Mouse (Mus musculus) midbrain, postnatal 0 days (tissue): ENCODE results near the gene Kptn. TPM values are rescaled to one million over a fixed set of nuclear protein-coding genes. Genes with fewer than 3 reads are reported as not detected.

Experiments used
- ATAC-seq: fragments of 200-750 bp; cut with Nextera tagmentation; 2 replicates; pipeline ENCODE4 v1.8.0; 2017; ENCODE audit warnings: moderate number of reproducible peaks, mild to moderate bottlenecking, moderate TSS enrichment, moderate library complexity; ENCODE audit not compliant: low FRiP score
- DNase-seq: peaks from one replicate; pipeline ENCODE4 v3.0.0-alpha.2; 2015; ENCODE audit warnings: low spot score
- H3K27ac ChIP-seq: fragments of 300-500 bp; sonication (generic); 2 replicates; pipeline ENCODE4 v1.5.1; 2014; ENCODE audit warnings: low read depth, mild to moderate bottlenecking, low read length, mixed read lengths
- H3K27me3 ChIP-seq: fragments of 300-500 bp; sonication (generic); 2 replicates; pipeline ENCODE4 v1.6.1; 2014; ENCODE audit warnings: low read length, control low read depth, mixed read lengths; ENCODE audit not compliant: insufficient read depth
- H3K36me3 ChIP-seq: fragments of 300-500 bp; sonication (generic); 2 replicates; pipeline ENCODE4 v1.6.1; 2014; ENCODE audit warnings: low read length, control low read depth, mixed read lengths; ENCODE audit not compliant: insufficient read depth
- H3K4me1 ChIP-seq: fragments of 300-500 bp; sonication (generic); 2 replicates; pipeline ENCODE4 v1.6.1; 2014; ENCODE audit warnings: mild to moderate bottlenecking, control low read depth, antibody characterized with exemption, low read length, mixed read lengths; ENCODE audit not compliant: insufficient read depth
- H3K4me2 ChIP-seq: fragments of 300-500 bp; sonication (generic); 2 replicates; pipeline ENCODE4 v1.6.1; 2014; ENCODE audit warnings: low read depth, mild to moderate bottlenecking, low read length, mixed read lengths; ENCODE audit not compliant: poor library complexity, severe bottlenecking
- H3K4me3 ChIP-seq: fragments of 300-500 bp; sonication (generic); 2 replicates; pipeline ENCODE4 v1.5.1; 2014; ENCODE audit warnings: low read depth, mild to moderate bottlenecking, low read length, moderate library complexity
- H3K9ac ChIP-seq: fragments of 300-500 bp; sonication (generic); replicated peaks from 2 replicates; pipeline ENCODE4 v1.6.1; 2014; ENCODE audit warnings: mild to moderate bottlenecking, low read length, moderate library complexity, mixed read lengths; ENCODE audit not compliant: poor library complexity, severe bottlenecking
- H3K9me3 ChIP-seq: fragments of 300-500 bp; sonication (generic); 2 replicates; pipeline ENCODE4 v1.6.1; 2016; ENCODE audit warnings: low read length, control low read depth
- CTCF ChIP-seq: IDR thresholded peaks from 2 replicates; pipeline ENCODE4 v1.5.1; 2016; ENCODE audit warnings: antibody characterized with exemption, mild to moderate bottlenecking
- WGBS: fragments of 180-500 bp; shearing (Covaris S2); extraction: QIAGEN DNeasy Blood & Tissue Kit; methylation state at CpG from one replicate; pipeline ENCODE4 v1.1.7; 2014; 5-methylcytosine and 5-hydroxymethylcytosine counted together
- polyA plus RNA-seq: library from polyadenylated mRNA; unstranded; fragments of >200 nt; fragmentation: Nextera tagmentation; extraction: Ambion mirVana; gene quantifications from 2 replicates; pipeline ENCODE4 v1.2.1, GENCODE M21; 2015
- total RNA-seq: library from RNA; depleted of rRNA; stranded (reverse); fragments of >200 nt; gene quantifications from 2 replicates; pipeline ENCODE4 v1.2.3, GENCODE M21; 2014

The Kptn gene
- total and polyA plus RNA-seq, 2 experiments from 2014 or later = 35.9 to 44.1 TPM

GRCm38 (mm10) chr7:16101726-16102475, 17.8 kb upstream of the Kptn start:
- WGBS = 83% methylated on average over 15 of the region's 15 CpGs
- DNase-seq (no peak), ATAC-seq (no peak)
- no peak for TF ChIP-seq CTCF
- Histone ChIP-seq H3K36me3 (peaks cover 34% of the 10 kb centered on the region), H3K4me2 (no peak overlapping the region), H3K4me3 (no peak overlapping the region), H3K4me1 (peaks cover 6% of the 10 kb centered on the region), H3K27me3 (no peaks in the 10 kb centered on the region), H3K9me3 (no peaks in the 10 kb centered on the region), H3K9ac (no peak overlapping the region), H3K27ac (no peak overlapping the region)

DNA sequence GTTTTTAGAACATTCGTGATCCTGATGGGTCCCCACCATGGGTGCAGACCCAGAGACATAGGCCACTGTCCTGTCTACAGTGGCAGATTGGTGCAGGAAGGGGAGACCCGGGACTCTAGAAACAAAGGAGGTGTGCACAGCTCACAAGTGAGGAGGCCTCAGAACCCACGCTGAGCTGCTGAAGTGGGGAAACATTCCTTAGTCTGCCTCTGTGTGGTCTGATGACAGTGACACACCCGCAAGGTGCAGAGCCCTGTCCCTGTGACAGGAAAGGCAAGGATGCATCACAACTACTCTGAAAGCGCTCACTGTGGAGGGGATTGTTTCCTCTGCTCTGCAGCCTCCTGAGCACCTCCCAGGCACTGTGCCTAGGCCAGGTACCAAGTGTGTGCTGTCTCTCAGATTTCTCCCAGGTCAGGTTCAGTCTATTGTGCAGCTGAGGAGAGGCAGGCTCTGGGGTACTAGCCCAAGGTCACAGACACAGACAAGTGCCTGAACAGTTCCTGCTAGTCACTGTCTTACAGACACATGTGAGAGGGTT, 16.9 kb upstream of the Kptn start:
- Histone ChIP-seq H3K36me3 (peaks cover 34% of the 10 kb centered on the region), H3K27me3 (no peaks in the 10 kb centered on the region), H3K4me3 (no peak overlapping the region), H3K4me1 (peaks cover 6% of the 10 kb centered on the region), H3K9me3 (no peaks in the 10 kb centered on the region), H3K4me2 (no peak overlapping the region), H3K9ac (no peak overlapping the region; the same call in 1 of the 2 replicates), H3K27ac (no peak overlapping the region)
- TF ChIP-seq CTCF = no peak
- ATAC-seq (no peak), DNase-seq (no peak)
- 86% methylated on average over 5 of the region's 5 CpGs for WGBS

DNA sequence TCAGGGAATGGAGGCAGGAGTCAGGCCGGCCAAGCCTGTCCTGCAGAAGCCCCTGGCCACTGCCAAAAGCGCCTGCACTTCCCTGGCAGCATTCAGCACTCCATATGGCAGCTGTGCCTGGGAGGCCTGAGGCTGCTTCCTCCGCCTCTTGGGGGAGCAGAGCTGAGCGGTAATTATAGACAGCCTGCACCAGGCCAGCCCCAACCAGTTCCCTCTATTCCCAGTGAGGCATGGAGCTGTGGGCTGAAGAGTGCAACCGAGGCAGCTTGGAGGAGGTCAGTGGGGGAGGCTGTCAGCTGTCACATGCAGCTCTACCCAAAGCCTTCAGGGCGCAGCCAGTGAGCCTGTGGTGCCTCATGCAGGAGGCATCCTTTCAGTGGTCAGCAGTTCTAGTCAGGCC, 15.9 kb upstream of the Kptn start:
- TF ChIP-seq CTCF = no peak
- WGBS = 62% methylated on average over 6 of the region's 6 CpGs

GRCm38 (mm10) chr7:16104611-16105388, 14.9 kb upstream of the Kptn start:
- WGBS = 88% methylated on average over 7 of the region's 7 CpGs
- Histone ChIP-seq H3K27me3 (no peaks in the 10 kb centered on the region), H3K9me3 (no peaks in the 10 kb centered on the region), H3K36me3 (peaks cover 51% of the 10 kb centered on the region), H3K9ac (0 out of 2 replicates have a peak overlapping the region, but pooled peaks have one; percentile 4), H3K4me3 (no peak overlapping the region), H3K27ac (no peak overlapping the region), H3K4me2 (no peak overlapping the region), H3K4me1 (no peaks in the 10 kb centered on the region; the same call in 1 of the 2 replicates)
- no peak for DNase-seq
- no peak for ATAC-seq
- TF ChIP-seq CTCF = no peak

More for the DNA sequence above, 15.9 kb upstream of the Kptn start:
- peaks cover 41% of the 10 kb centered on the region for H3K36me3 ChIP-seq
- no peak overlapping the region for H3K4me3 ChIP-seq
- 0 out of 2 replicates have a peak overlapping the region, but pooled peaks have one; percentile 32 for H3K27ac ChIP-seq
- H3K4me2 ChIP-seq = no peak overlapping the region
- peak; percentile 77 for DNase-seq
- H3K4me1 ChIP-seq = peaks cover 6% of the 10 kb centered on the region
- H3K9me3 ChIP-seq = no peaks in the 10 kb centered on the region
- ATAC-seq = peak; percentile 17; the same call in 1 of the 2 replicates
- H3K27me3 ChIP-seq = no peaks in the 10 kb centered on the region
- H3K9ac ChIP-seq = 0 out of 2 replicates have a peak overlapping the region, but pooled peaks have one; percentile 13

- Histone ChIP-seq H3K4me1 (no peaks in the 10 kb centered on the region), H3K36me3 (peaks cover 74% of the 10 kb centered on the region), H3K27me3 (no peaks in the 10 kb centered on the region), H3K4me2 (no peak overlapping the region), H3K9ac (no peak overlapping the region), H3K4me3 (no peak overlapping the region), H3K9me3 (no peaks in the 10 kb centered on the region), H3K27ac (no peak overlapping the region)
- no peak for TF ChIP-seq CTCF
- 93% methylated on average over 9 of the region's 9 CpGs for WGBS
- ATAC-seq (no peak), DNase-seq (no peak)
Measured at GRCm38 (mm10) chr7:16108886-16109542, 10.7 kb upstream of the Kptn start.
